Mouse (Mus musculus) forebrain, embryonic 16.5 days (tissue): ENCODE measurements around the gene Mrtfb. TPM values are rescaled to one million over a fixed set of nuclear protein-coding genes. Genes with fewer than 3 reads are reported as not detected.

ENCODE experiments used
- ATAC-seq: fragments of 200-750 bp; cut with Nextera tagmentation; 2 replicates; pipeline ENCODE4 v1.8.0; 2017; ENCODE audit warnings: mild to moderate bottlenecking, moderate library complexity
- H3K27ac ChIP-seq: fragments of 300-500 bp; sonication (generic); 2 replicates; pipeline ENCODE4 v1.5.1; 2014; ENCODE audit warnings: low read length, control low read depth
- H3K27me3 ChIP-seq: fragments of 300-500 bp; sonication (generic); replicated peaks from 2 replicates; pipeline ENCODE4 v1.6.1; 2014; ENCODE audit warnings: low read length; ENCODE audit not compliant: control insufficient read depth, insufficient read depth
- H3K36me3 ChIP-seq: fragments of 300-500 bp; sonication (generic); 2 replicates; pipeline ENCODE4 v1.6.1; 2014; ENCODE audit not compliant: control insufficient read depth, insufficient read depth
- H3K4me1 ChIP-seq: fragments of 300-500 bp; sonication (generic); replicated peaks from 2 replicates; pipeline ENCODE4 v1.6.1; 2014; ENCODE audit warnings: low read length; ENCODE audit not compliant: control insufficient read depth, insufficient read depth
- H3K4me2 ChIP-seq: fragments of 300-500 bp; sonication (generic); 2 replicates; pipeline ENCODE4 v1.6.1; 2014; ENCODE audit warnings: mild to moderate bottlenecking, low read length, control low read depth
- H3K4me3 ChIP-seq: fragments of 300-500 bp; sonication (generic); replicated peaks from 2 replicates; pipeline ENCODE4 v1.5.1; 2014; ENCODE audit warnings: mild to moderate bottlenecking, low read length, control low read depth
- H3K9ac ChIP-seq: fragments of 300-500 bp; sonication (generic); replicated peaks from 2 replicates; pipeline ENCODE4 v1.6.1; 2014; ENCODE audit warnings: low read depth, low read length, control low read depth
- H3K9me3 ChIP-seq: fragments of 300-500 bp; sonication (generic); 2 replicates; pipeline ENCODE4 v1.6.1; 2016; ENCODE audit warnings: low read length; ENCODE audit not compliant: control insufficient read depth
- WGBS: fragments of 180-500 bp; shearing (Covaris S2); extraction: QIAGEN DNeasy Blood & Tissue Kit; methylation state at CpG from one replicate; pipeline ENCODE4 v1.1.7; 2014; 5-methylcytosine and 5-hydroxymethylcytosine counted together
- polyA plus RNA-seq: library from polyadenylated mRNA; unstranded; fragments of >200 nt; fragmentation: Nextera tagmentation; extraction: Ambion mirVana; gene quantifications from 2 replicates; pipeline ENCODE4 v1.2.1, GENCODE M21; 2015

The Mrtfb gene
- polyA plus RNA-seq, 1 experiment from 2014 or later, result 16.4 TPM

- Histone ChIP-seq H3K4me1 (no peaks in the 10 kb centered on the region), H3K4me3 (no peak overlapping the region), H3K4me2 (no peak overlapping the region), H3K9ac (no peak overlapping the region), H3K27me3 (no peaks in the 10 kb centered on the region), H3K27ac (no peak overlapping the region), H3K36me3 (peaks cover 8% of the 10 kb centered on the region), H3K9me3 (no peaks in the 10 kb centered on the region)
- WGBS, result 96% methylated on average over 6 of the region's 6 CpGs
- ATAC-seq, result no peak
These were observed 159.2 kb downstream of the Mrtfb start for GRCm38 (mm10) chr16:13415465-13415864.

- Histone ChIP-seq H3K4me2 (no peak overlapping the region), H3K4me3 (no peak overlapping the region), H3K4me1 (no peaks in the 10 kb centered on the region), H3K36me3 (peaks cover 2% of the 10 kb centered on the region; the same call in 1 of the 2 replicates), H3K9ac (no peak overlapping the region), H3K27ac (no peak overlapping the region), H3K27me3 (no peaks in the 10 kb centered on the region), H3K9me3 (no peaks in the 10 kb centered on the region)
- ATAC-seq, result no peak
- WGBS, result 40% methylated on average over 10 of the region's 10 CpGs
These were observed 160.2 kb downstream of the Mrtfb start for GRCm38 (mm10) chr16:13416465-13416864.

GRCm38 (mm10) chr16:13417904-13418303 lies 161.6 kb downstream of the Mrtfb start:
- H3K36me3 ChIP-seq, result no peaks in the 10 kb centered on the region
- no peak overlapping the region for H3K27ac ChIP-seq
- no peaks in the 10 kb centered on the region for H3K9me3 ChIP-seq
- ATAC-seq, result no peak
- no peaks in the 10 kb centered on the region for H3K4me1 ChIP-seq
- H3K4me2 ChIP-seq, result no peak overlapping the region
- WGBS, result 89% methylated on average over 5 of the region's 5 CpGs
- no peak overlapping the region for H3K4me3 ChIP-seq
- no peak overlapping the region for H3K9ac ChIP-seq
- no peaks in the 10 kb centered on the region for H3K27me3 ChIP-seq

- Histone ChIP-seq H3K36me3 (no peaks in the 10 kb centered on the region), H3K27me3 (no peaks in the 10 kb centered on the region), H3K27ac (no peak overlapping the region), H3K9ac (no peak overlapping the region), H3K4me1 (no peaks in the 10 kb centered on the region), H3K4me2 (no peak overlapping the region), H3K4me3 (no peak overlapping the region), H3K9me3 (no peaks in the 10 kb centered on the region)
- 85% methylated on average over 2 of the region's 2 CpGs for WGBS
- ATAC-seq, result no peak
These were observed 163.5 kb downstream of the Mrtfb start for GRCm38 (mm10) chr16:13419752-13420151.

- 95% methylated on average over 3 of the region's 3 CpGs for WGBS
- Histone ChIP-seq H3K27me3 (no peaks in the 10 kb centered on the region), H3K4me3 (no peak overlapping the region), H3K9ac (no peak overlapping the region), H3K4me2 (no peak overlapping the region), H3K36me3 (no peaks in the 10 kb centered on the region), H3K27ac (no peak overlapping the region), H3K4me1 (no peaks in the 10 kb centered on the region), H3K9me3 (no peaks in the 10 kb centered on the region)
- ATAC-seq, result no peak
These were observed 166.2 kb downstream of the Mrtfb start for GRCm38 (mm10) chr16:13422522-13422921.

- WGBS, result 81% methylated on average over 8 of the region's 8 CpGs
- no peaks in the 10 kb centered on the region for H3K4me1 ChIP-seq
These were observed 167.5 kb downstream of the Mrtfb start for GRCm38 (mm10) chr16:13423587-13424355.

GRCm38 (mm10) chr16:13425804-13426203 lies 169.5 kb downstream of the Mrtfb start:
- Histone ChIP-seq H3K4me2 (no peak overlapping the region), H3K27me3 (no peaks in the 10 kb centered on the region), H3K4me3 (no peak overlapping the region), H3K27ac (no peak overlapping the region), H3K9me3 (no peaks in the 10 kb centered on the region), H3K4me1 (no peaks in the 10 kb centered on the region), H3K9ac (no peak overlapping the region), H3K36me3 (no peaks in the 10 kb centered on the region)
- WGBS, result 86% methylated on average over 6 of the region's 6 CpGs
- ATAC-seq, result no peak

More at GRCm38 (mm10) chr16:13423587-13424355, 167.5 kb downstream of the Mrtfb start:
- H3K27ac ChIP-seq, result no peak overlapping the region
- no peak for ATAC-seq
- H3K4me2 ChIP-seq, result no peak overlapping the region
- H3K4me3 ChIP-seq, result no peak overlapping the region
- no peaks in the 10 kb centered on the region for H3K36me3 ChIP-seq
- H3K27me3 ChIP-seq, result no peaks in the 10 kb centered on the region
- no peaks in the 10 kb centered on the region for H3K9me3 ChIP-seq
- no peak overlapping the region for H3K9ac ChIP-seq

- ATAC-seq, result no peak
- Histone ChIP-seq H3K27ac (no peak overlapping the region), H3K9me3 (no peaks in the 10 kb centered on the region), H3K27me3 (no peaks in the 10 kb centered on the region), H3K36me3 (no peaks in the 10 kb centered on the region), H3K9ac (no peak overlapping the region), H3K4me1 (no peaks in the 10 kb centered on the region), H3K4me3 (no peak overlapping the region), H3K4me2 (no peak overlapping the region)
- 78% methylated on average over 10 of the region's 10 CpGs for WGBS
These were observed 170.7 kb downstream of the Mrtfb start for GRCm38 (mm10) chr16:13426831-13427589.

GRCm38 (mm10) chr16:13428077-13428476 lies 171.8 kb downstream of the Mrtfb start:
- H3K27ac ChIP-seq, result no peak overlapping the region
- H3K27me3 ChIP-seq, result no peaks in the 10 kb centered on the region
- no peak overlapping the region for H3K4me2 ChIP-seq
- H3K9me3 ChIP-seq, result no peaks in the 10 kb centered on the region
- no peaks in the 10 kb centered on the region for H3K36me3 ChIP-seq
- ATAC-seq, result no peak
- WGBS, result 79% methylated on average over 5 of the region's 5 CpGs
- H3K9ac ChIP-seq, result no peak overlapping the region
- H3K4me3 ChIP-seq, result no peak overlapping the region
- no peaks in the 10 kb centered on the region for H3K4me1 ChIP-seq
